15 mouse cellular contexts compared by ENCODE assay signal in the genomic region with DNA sequence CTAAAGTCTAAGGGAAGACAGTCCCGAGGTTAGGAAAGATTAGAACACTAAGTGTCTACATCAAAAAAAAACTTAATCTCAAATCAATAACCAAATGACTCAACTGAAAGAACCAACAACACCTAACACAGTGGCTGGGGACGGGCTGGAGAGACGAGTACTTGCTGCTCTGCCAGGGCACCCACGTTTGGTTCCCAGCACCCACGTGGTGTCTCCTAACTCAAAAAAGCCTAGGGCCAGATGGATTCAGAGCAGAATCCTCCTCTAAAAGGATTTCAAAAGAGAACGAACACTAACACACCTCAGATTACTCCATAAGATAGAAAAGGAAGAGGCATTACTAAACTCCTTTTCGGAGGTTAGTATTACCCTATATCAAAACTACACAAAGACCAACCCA.
"Had no signal": no experiment of that assay in that cellular context is flagged by ENCODE, and none has a peak within 500 bp of the region (broad histone marks: within the 10 kb centered on the region; RNA-seq: fewer than 3 reads in every experiment).

No protein-coding gene starts in this region.

- ATAC-seq: liver, postnatal 0 days; lung, postnatal 0 days; midbrain, embryonic 13.5 days; midbrain, embryonic 15.5 days had no signal

- DNase-seq: liver, embryonic 13.5 days; liver, postnatal 0 days; lung, adult 2 months; lung, postnatal 14 days; lung, postnatal 36 days; retina, postnatal 1 day; right cerebral cortex, postnatal 14 days; right cerebral cortex, postnatal 4 days; spleen, adult 18-20 months; thymus, adult 2 months; thymus, postnatal 25 days; thymus, postnatal 4 days had no signal
